Mouse (Mus musculus) midbrain, postnatal 0 days (tissue): Measurements from ENCODE around the gene Hormad1. TPM values are rescaled to one million over a fixed set of nuclear protein-coding genes. Genes with fewer than 3 reads are reported as not detected.
A peak's percentile ranks its signal among the peaks of the same experiment; 100 is the strongest.

Experiments used
- ATAC-seq: fragments of 200-750 bp; cut with Nextera tagmentation; 2 replicates; pipeline ENCODE4 v1.8.0; 2017; ENCODE audit warnings: moderate number of reproducible peaks, mild to moderate bottlenecking, moderate TSS enrichment, moderate library complexity; ENCODE audit not compliant: low FRiP score
- DNase-seq: peaks from one replicate; pipeline ENCODE4 v3.0.0-alpha.2; 2015; ENCODE audit warnings: low spot score
- H3K27ac ChIP-seq: fragments of 300-500 bp; sonication (generic); 2 replicates; pipeline ENCODE4 v1.5.1; 2014; ENCODE audit warnings: low read depth, mild to moderate bottlenecking, low read length, mixed read lengths
- H3K27me3 ChIP-seq: fragments of 300-500 bp; sonication (generic); 2 replicates; pipeline ENCODE4 v1.6.1; 2014; ENCODE audit warnings: low read length, control low read depth, mixed read lengths; ENCODE audit not compliant: insufficient read depth
- H3K36me3 ChIP-seq: fragments of 300-500 bp; sonication (generic); 2 replicates; pipeline ENCODE4 v1.6.1; 2014; ENCODE audit warnings: low read length, control low read depth, mixed read lengths; ENCODE audit not compliant: insufficient read depth
- H3K4me1 ChIP-seq: fragments of 300-500 bp; sonication (generic); 2 replicates; pipeline ENCODE4 v1.6.1; 2014; ENCODE audit warnings: mild to moderate bottlenecking, control low read depth, antibody characterized with exemption, low read length, mixed read lengths; ENCODE audit not compliant: insufficient read depth
- H3K4me2 ChIP-seq: fragments of 300-500 bp; sonication (generic); 2 replicates; pipeline ENCODE4 v1.6.1; 2014; ENCODE audit warnings: low read depth, mild to moderate bottlenecking, low read length, mixed read lengths; ENCODE audit not compliant: poor library complexity, severe bottlenecking
- H3K4me3 ChIP-seq: fragments of 300-500 bp; sonication (generic); 2 replicates; pipeline ENCODE4 v1.5.1; 2014; ENCODE audit warnings: low read depth, mild to moderate bottlenecking, low read length, moderate library complexity
- H3K9ac ChIP-seq: fragments of 300-500 bp; sonication (generic); replicated peaks from 2 replicates; pipeline ENCODE4 v1.6.1; 2014; ENCODE audit warnings: mild to moderate bottlenecking, low read length, moderate library complexity, mixed read lengths; ENCODE audit not compliant: poor library complexity, severe bottlenecking
- H3K9me3 ChIP-seq: fragments of 300-500 bp; sonication (generic); 2 replicates; pipeline ENCODE4 v1.6.1; 2016; ENCODE audit warnings: low read length, control low read depth
- CTCF ChIP-seq: IDR thresholded peaks from 2 replicates; pipeline ENCODE4 v1.5.1; 2016; ENCODE audit warnings: antibody characterized with exemption, mild to moderate bottlenecking
- WGBS: fragments of 180-500 bp; shearing (Covaris S2); extraction: QIAGEN DNeasy Blood & Tissue Kit; methylation state at CpG from one replicate; pipeline ENCODE4 v1.1.7; 2014; 5-methylcytosine and 5-hydroxymethylcytosine counted together
- polyA plus RNA-seq: library from polyadenylated mRNA; unstranded; fragments of >200 nt; fragmentation: Nextera tagmentation; extraction: Ambion mirVana; gene quantifications from 2 replicates; pipeline ENCODE4 v1.2.1, GENCODE M21; 2015
- total RNA-seq: library from RNA; depleted of rRNA; stranded (reverse); fragments of >200 nt; gene quantifications from 2 replicates; pipeline ENCODE4 v1.2.3, GENCODE M21; 2014

Gene Hormad1
- total and polyA plus RNA-seq, 2 experiments from 2014 or later = not detected

DNA sequence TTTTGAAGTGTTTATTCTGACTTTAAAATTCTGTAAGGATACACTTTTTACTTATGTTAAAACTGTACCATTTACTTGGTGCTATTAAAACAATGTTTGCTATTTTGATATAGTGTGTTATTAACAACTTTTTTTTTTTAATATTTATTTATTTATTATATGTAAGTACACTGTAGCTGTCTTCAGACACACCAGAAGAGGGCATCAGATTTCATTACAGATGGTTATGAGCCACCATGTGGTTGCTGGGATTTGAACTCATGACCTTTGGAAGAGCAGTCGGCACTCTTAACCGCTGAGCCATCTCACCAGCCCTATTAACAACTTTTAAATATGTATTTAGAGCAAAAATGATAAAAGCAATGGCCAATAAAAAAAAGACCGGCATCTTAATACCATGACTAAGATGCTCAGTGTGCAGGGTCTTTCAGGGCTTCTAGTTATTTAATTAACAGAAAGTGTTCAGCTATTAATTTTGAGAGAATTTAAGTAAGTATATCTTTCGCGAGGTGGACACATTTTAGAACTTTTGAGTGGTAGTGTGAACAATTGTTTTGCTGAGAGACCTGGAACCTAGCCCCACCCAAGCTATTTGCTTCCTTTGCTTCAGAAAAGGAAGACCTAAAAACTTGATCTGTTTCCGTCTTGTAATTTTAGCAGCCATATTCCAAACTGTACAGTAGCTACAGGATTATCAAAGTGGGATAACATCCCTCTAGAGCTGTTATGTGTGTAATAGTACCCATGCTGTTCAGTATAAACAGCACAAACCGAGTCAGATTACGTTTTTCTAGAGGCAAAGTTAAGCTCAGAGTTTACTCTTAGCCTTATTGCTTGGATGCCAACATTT, 28.5 kb downstream of the Hormad1 start:
- Histone ChIP-seq H3K4me3 (peak overlapping the region; percentile 62), H3K9ac (no peak overlapping the region), H3K9me3 (no peaks in the 10 kb centered on the region), H3K27me3 (no peaks in the 10 kb centered on the region), H3K36me3 (no peaks in the 10 kb centered on the region), H3K4me2 (peak overlapping the region; percentile 47), H3K27ac (no peak overlapping the region), H3K4me1 (no peaks in the 10 kb centered on the region)
- no peak for TF ChIP-seq CTCF
- ATAC-seq (peak; percentile 39; the same call in 1 of the 2 replicates), DNase-seq (peak; percentile 0)
- 56% methylated on average over 8 of the region's 8 CpGs for WGBS

DNA sequence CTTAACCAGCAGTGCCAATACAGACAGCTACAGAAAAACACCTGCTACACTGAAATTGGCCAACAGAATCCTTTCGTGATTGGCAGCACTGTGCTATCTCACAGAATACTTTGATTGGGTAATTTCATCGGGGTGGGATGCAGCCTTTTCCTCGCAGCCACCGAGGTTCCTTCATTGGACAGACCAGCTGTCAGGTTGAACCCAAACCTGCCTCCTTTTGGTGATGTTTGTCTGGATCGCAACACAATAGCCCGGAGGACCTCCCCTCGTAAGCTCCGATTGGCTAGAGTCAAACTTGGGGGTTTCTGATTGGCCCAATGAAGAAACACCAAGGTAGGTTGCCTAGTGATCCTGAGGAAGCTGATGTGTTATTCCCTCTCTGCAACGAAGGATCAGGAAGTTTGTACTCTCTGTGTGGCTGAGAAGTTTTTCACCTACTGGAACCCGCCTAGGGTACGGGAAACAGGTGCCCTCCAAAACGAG, 29.2 kb downstream of the Hormad1 start, which contains the start of gene Golph3l:
Gene Golph3l (plus strand): TSS at position 331 of the 483 bp plus-strand sequence.
- peak; percentile 43 for TF ChIP-seq CTCF
- WGBS = under 1% methylated on average over 12 of the region's 12 CpGs
- peak within 1 kb of the TSS; percentile 62 for H3K4me2 ChIP-seq
- peak within 1 kb of the TSS; percentile 48; the same call in 1 of the 2 replicates for H3K27ac ChIP-seq
- H3K27me3 ChIP-seq = no peaks in the 10 kb centered on the region
- no peaks in the 10 kb centered on the region for H3K9me3 ChIP-seq
- peak within 1 kb of the TSS; percentile 62 for H3K4me3 ChIP-seq
- peak; percentile 100 for ATAC-seq
- peak; percentile 98 for DNase-seq
- peak within 1 kb of the TSS; percentile 54 for H3K9ac ChIP-seq
- no peaks in the 10 kb centered on the region for H3K36me3 ChIP-seq
- no peaks in the 10 kb centered on the region for H3K4me1 ChIP-seq

DNA sequence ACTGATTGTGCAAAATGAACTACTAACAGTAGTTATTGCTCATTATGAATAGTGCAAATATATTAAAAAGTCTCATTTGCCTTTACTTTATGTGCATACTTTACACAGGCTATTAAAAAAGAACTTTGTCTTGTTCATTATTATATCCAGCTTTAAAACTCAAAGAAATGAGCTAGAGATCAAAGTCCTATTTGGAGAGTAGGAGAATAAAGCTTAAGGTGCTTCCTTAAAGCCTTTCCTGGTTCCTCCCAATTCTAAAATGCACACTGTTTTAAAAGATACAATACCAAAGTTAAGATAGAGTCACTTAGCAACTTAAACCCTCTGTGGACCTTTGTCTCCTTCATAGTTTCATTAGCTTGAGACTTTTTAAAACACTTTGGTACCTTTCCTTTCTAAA, 39.3 kb downstream of the Hormad1 start:
- Histone ChIP-seq H3K27ac (no peak overlapping the region), H3K4me2 (no peak overlapping the region), H3K9me3 (no peaks in the 10 kb centered on the region), H3K27me3 (no peaks in the 10 kb centered on the region), H3K36me3 (no peaks in the 10 kb centered on the region), H3K4me3 (no peak overlapping the region), H3K4me1 (no peaks in the 10 kb centered on the region), H3K9ac (no peak overlapping the region)
- DNase-seq = no peak
- TF ChIP-seq CTCF = no peak
- ATAC-seq = no peak

DNA sequence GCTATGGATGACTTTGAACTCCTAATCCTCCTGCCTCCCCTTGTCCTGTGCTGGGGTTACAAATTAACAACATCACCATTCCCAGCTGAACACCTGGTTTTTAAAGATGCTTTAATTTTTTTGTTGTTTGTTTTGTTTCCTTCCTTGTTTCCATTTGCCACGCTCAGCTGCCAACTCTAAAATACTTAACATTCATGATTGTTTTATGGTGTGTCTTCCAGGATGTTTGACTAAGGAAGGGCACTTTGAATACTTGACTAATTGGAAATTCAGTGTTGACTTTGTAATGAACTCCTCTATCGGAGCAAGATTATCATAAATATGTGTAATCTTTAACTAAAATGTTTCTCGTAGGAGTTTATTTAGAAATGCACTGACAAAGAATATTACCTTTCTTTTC, 41.8 kb downstream of the Hormad1 start:
- Histone ChIP-seq H3K27me3 (no peaks in the 10 kb centered on the region), H3K9me3 (no peaks in the 10 kb centered on the region), H3K4me1 (no peaks in the 10 kb centered on the region), H3K9ac (no peak overlapping the region), H3K27ac (no peak overlapping the region), H3K4me2 (no peak overlapping the region), H3K4me3 (no peak overlapping the region), H3K36me3 (no peaks in the 10 kb centered on the region)
- WGBS = 86% methylated on average over 3 of the region's 3 CpGs
- no peak for TF ChIP-seq CTCF
- no peak for DNase-seq
- no peak for ATAC-seq

- peaks cover 10% of the 10 kb centered on the region; the same call in 1 of the 2 replicates for H3K36me3 ChIP-seq
- no peak overlapping the region for H3K9ac ChIP-seq
- no peaks in the 10 kb centered on the region for H3K9me3 ChIP-seq
- no peak for TF ChIP-seq CTCF
- H3K27ac ChIP-seq = no peak overlapping the region
- DNase-seq (no peak), ATAC-seq (no peak)
- no peaks in the 10 kb centered on the region for H3K27me3 ChIP-seq
- H3K4me3 ChIP-seq = no peak overlapping the region
- H3K4me1 ChIP-seq = no peaks in the 10 kb centered on the region
- no peak overlapping the region for H3K4me2 ChIP-seq
- 79% methylated on average over 3 of the region's 3 CpGs for WGBS
These were observed 46.6 kb downstream of the Hormad1 start for GRCm38 (mm10) chr3:95606096-95606495.

DNA sequence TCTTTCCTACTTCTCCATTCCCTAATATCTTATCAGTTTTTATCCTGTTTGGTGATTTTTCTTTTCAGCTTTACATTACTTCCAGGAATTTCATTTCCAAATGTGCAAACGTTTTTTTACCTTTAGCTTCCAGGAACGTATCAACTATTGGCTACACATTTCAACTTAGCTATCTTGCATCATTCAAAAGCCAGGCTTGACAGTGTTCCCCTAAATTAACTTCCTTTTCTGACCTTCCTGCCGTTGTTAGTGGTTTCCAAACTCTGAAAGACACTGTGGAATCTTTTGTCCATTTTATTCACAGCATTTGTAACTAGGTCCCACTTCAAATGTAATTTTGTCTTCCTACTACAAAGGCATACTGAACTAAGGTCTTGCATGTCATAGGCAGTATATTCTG, 49.7 kb downstream of the Hormad1 start:
- H3K27me3 ChIP-seq = no peaks in the 10 kb centered on the region
- TF ChIP-seq CTCF = no peak
- no peak overlapping the region for H3K27ac ChIP-seq
- H3K4me1 ChIP-seq = no peaks in the 10 kb centered on the region
- no peak for ATAC-seq
- DNase-seq = no peak
- no peak overlapping the region for H3K9ac ChIP-seq
- no peak overlapping the region for H3K4me3 ChIP-seq
- H3K4me2 ChIP-seq = no peak overlapping the region
- H3K36me3 ChIP-seq = peaks cover 13% of the 10 kb centered on the region; the same call in 1 of the 2 replicates
- H3K9me3 ChIP-seq = no peaks in the 10 kb centered on the region
- WGBS = 73% methylated on average over 3 of the region's 3 CpGs
